Mouse (Mus musculus) central nervous system, embryonic 18 days (tissue): ENCODE measurements around the gene Prmt3. TPM values are rescaled to one million over a fixed set of nuclear protein-coding genes. Genes with fewer than 3 reads are reported as not detected.

Experiments
- polyA plus RNA-seq: library from polyadenylated mRNA; depleted of rRNA; stranded (reverse); fragments of >200 nt; gene quantifications from 2 replicates; pipeline ENCODE4 v1.2.3, GENCODE M21; 2012; rRNA removed

Prmt3 gene
- polyA plus RNA-seq = 42.8 and 43.0 TPM in 2 replicates

GRCm38 (mm10) chr7:49778114-49778901 lies at the start of gene Prmt3:
Gene Prmt3, plus strand, starts transcription at chr7:49778346.

GRCm38 (mm10) chr7:49758934-49759571 lies 19.1 kb upstream of the Prmt3 start, which contains the start of gene Htatip2:
Gene Htatip2, plus strand, starts transcription at chr7:49759115.

Other genes starting within 250 kb of the Prmt3 start
- gene Dbx1, start 141.5 kb upstream of the Prmt3 start, polyA plus RNA-seq = 0.53 and 0.87 TPM in 2 replicates
- 2.4 and 2.8 TPM in 2 replicates for gene Htatip2, start 19.2 kb upstream of the Prmt3 start, polyA plus RNA-seq
- 0.92 and 3.2 TPM in 2 replicates for gene Slc6a5, start 131.8 kb downstream of the Prmt3 start, polyA plus RNA-seq
- gene Nell1, start 196.5 kb downstream of the Prmt3 start, polyA plus RNA-seq = 26.7 and 30.6 TPM in 2 replicates